Mouse (Mus musculus): ENCODE results near the gene Kifc5b. TPM values are rescaled to one million over a fixed set of nuclear protein-coding genes. Genes with fewer than 3 reads are reported as not detected.
"Not testable (repeated sequence)": the region's sequence is repeated elsewhere in the genome, so short reads cannot be mapped to it uniquely, and the experiment has no call there.

The Kifc5b gene
- polyA plus RNA-seq, 1 experiment, result not detected

- Histone ChIP-seq H3K4me3 (ENCODE audit: insufficient read depth, low read depth, low read length) (no peak overlapping the region), H3K4me1 (ENCODE audit: control insufficient read depth, insufficient read depth, insufficient read length, low read length) (no peaks in the 10 kb centered on the region), H3K27ac (replicated peaks; ENCODE audit: low read depth, low read length) (no peak overlapping the region)
These were observed 50.1 kb downstream of the Kifc5b start for GRCm38 (mm10) chr17:26966993-26967392.

GRCm38 (mm10) chr17:26967477-26967876 is 50.6 kb downstream of the Kifc5b start:
- Histone ChIP-seq H3K4me1 (ENCODE audit: control insufficient read depth, insufficient read depth, insufficient read length, low read length) (no peaks in the 10 kb centered on the region), H3K27ac (replicated peaks; ENCODE audit: low read depth, low read length) (no peak overlapping the region), H3K4me3 (ENCODE audit: insufficient read depth, low read depth, low read length) (no peak overlapping the region)

GRCm38 (mm10) chr17:26968200-26968611 is 51.3 kb downstream of the Kifc5b start:
- Histone ChIP-seq H3K4me1 (ENCODE audit: control insufficient read depth, insufficient read depth, insufficient read length, low read length) (no peaks in the 10 kb centered on the region), H3K27ac (replicated peaks; ENCODE audit: low read depth, low read length) (no peak overlapping the region), H3K4me3 (ENCODE audit: insufficient read depth, low read depth, low read length) (no peak overlapping the region)

GRCm38 (mm10) chr17:26969257-26969656 is 52.4 kb downstream of the Kifc5b start:
- no peak overlapping the region for H3K4me3 ChIP-seq (ENCODE audit: insufficient read depth, low read depth, low read length)
- no peak overlapping the region for H3K27ac ChIP-seq (replicated peaks; ENCODE audit: low read depth, low read length)
- H3K4me1 ChIP-seq (ENCODE audit: control insufficient read depth, insufficient read depth, insufficient read length, low read length), result peaks cover 7% of the 10 kb centered on the region

- Histone ChIP-seq H3K27ac (replicated peaks; ENCODE audit: low read depth, low read length) (no peak overlapping the region), H3K4me1 (ENCODE audit: control insufficient read depth, insufficient read depth, insufficient read length, low read length) (peaks cover 7% of the 10 kb centered on the region), H3K4me3 (ENCODE audit: insufficient read depth, low read depth, low read length) (no peak overlapping the region)
These were observed 53.3 kb downstream of the Kifc5b start for GRCm38 (mm10) chr17:26970221-26970620.

GRCm38 (mm10) chr17:26971247-26971905 is 54.5 kb downstream of the Kifc5b start:
- H3K4me3 ChIP-seq (ENCODE audit: insufficient read depth, low read depth, low read length), result no peak overlapping the region
- no peak overlapping the region for H3K27ac ChIP-seq (replicated peaks; ENCODE audit: low read depth, low read length)

GRCm38 (mm10) chr17:26972107-26972506 is 55.2 kb downstream of the Kifc5b start:
- peak overlapping the region; percentile 74 for H3K4me3 ChIP-seq (ENCODE audit: insufficient read depth, low read depth, low read length)
- no peak overlapping the region for H3K27ac ChIP-seq (replicated peaks; ENCODE audit: low read depth, low read length)
- H3K4me1 ChIP-seq (ENCODE audit: control insufficient read depth, insufficient read depth, insufficient read length, low read length), result peaks cover 7% of the 10 kb centered on the region

More at GRCm38 (mm10) chr17:26971247-26971905, 54.5 kb downstream of the Kifc5b start:
- peaks cover 7% of the 10 kb centered on the region for H3K4me1 ChIP-seq (ENCODE audit: control insufficient read depth, insufficient read depth, insufficient read length, low read length)

GRCm38 (mm10) chr17:26972703-26973574 is 56.0 kb downstream of the Kifc5b start, which contains the start of gene Zbtb9:
TSS of gene Zbtb9 (plus strand) at chr17:26973167.
- H3K27ac ChIP-seq (replicated peaks; ENCODE audit: low read depth, low read length), result peak within 1 kb of the TSS; percentile 57
- H3K4me1 ChIP-seq (ENCODE audit: control insufficient read depth, insufficient read depth, insufficient read length, low read length), result peaks cover 7% of the 10 kb centered on the region
- H3K4me3 ChIP-seq (ENCODE audit: insufficient read depth, low read depth, low read length), result peak within 1 kb of the TSS; percentile 88

- Histone ChIP-seq H3K27ac (replicated peaks; ENCODE audit: low read depth, low read length) (no peak overlapping the region), H3K4me1 (ENCODE audit: control insufficient read depth, insufficient read depth, insufficient read length, low read length) (peaks cover 7% of the 10 kb centered on the region), H3K4me3 (ENCODE audit: insufficient read depth, low read depth, low read length) (no peak overlapping the region)
These were observed 57.7 kb downstream of the Kifc5b start for GRCm38 (mm10) chr17:26974547-26974946.

GRCm38 (mm10) chr17:26975415-26975814 is 58.5 kb downstream of the Kifc5b start:
- Histone ChIP-seq H3K27ac (replicated peaks; ENCODE audit: low read depth, low read length) (no peak overlapping the region), H3K4me3 (ENCODE audit: insufficient read depth, low read depth, low read length) (no peak overlapping the region), H3K4me1 (ENCODE audit: control insufficient read depth, insufficient read depth, insufficient read length, low read length) (peaks cover 7% of the 10 kb centered on the region)

- H3K4me1 ChIP-seq (ENCODE audit: control insufficient read depth, insufficient read depth, insufficient read length, low read length); H3K4me3 ChIP-seq (ENCODE audit: insufficient read depth, low read depth, low read length); H3K27ac ChIP-seq (replicated peaks; ENCODE audit: low read depth, low read length): not testable (repeated sequence)
These were observed 60.5 kb downstream of the Kifc5b start for GRCm38 (mm10) chr17:26977354-26977753.

- Histone ChIP-seq H3K4me3 (ENCODE audit: insufficient read depth, low read depth, low read length) (no peak overlapping the region), H3K4me1 (ENCODE audit: control insufficient read depth, insufficient read depth, insufficient read length, low read length) (no peaks in the 10 kb centered on the region), H3K27ac (replicated peaks; ENCODE audit: low read depth, low read length) (no peak overlapping the region)
These were observed 62.5 kb downstream of the Kifc5b start for GRCm38 (mm10) chr17:26979426-26979825.

- no peak overlapping the region for H3K27ac ChIP-seq (replicated peaks; ENCODE audit: low read depth, low read length)
These were observed 64.2 kb downstream of the Kifc5b start for GRCm38 (mm10) chr17:26981050-26981449.

More at GRCm38 (mm10) chr17:26981050-26981449, 64.2 kb downstream of the Kifc5b start:
- Histone ChIP-seq H3K4me1 (ENCODE audit: control insufficient read depth, insufficient read depth, insufficient read length, low read length) (no peaks in the 10 kb centered on the region), H3K4me3 (ENCODE audit: insufficient read depth, low read depth, low read length) (no peak overlapping the region)
